Mouse (Mus musculus) lung, embryonic 15.5 days (tissue): Measurements from ENCODE around the gene Slc12a7. TPM values are rescaled to one million over a fixed set of nuclear protein-coding genes. Genes with fewer than 3 reads are reported as not detected.

Experiments used
- ATAC-seq: fragments of 200-750 bp; cut with Nextera tagmentation; 2 replicates; pipeline ENCODE4 v1.8.0; 2017; ENCODE audit warnings: moderate number of reproducible peaks, borderline replicate concordance; ENCODE audit not compliant: low FRiP score, low TSS enrichment; ENCODE audit errors: extremely low read depth
- H3K27ac ChIP-seq: fragments of 300-500 bp; sonication (generic); 2 replicates; pipeline ENCODE4 v1.5.1; 2015; ENCODE audit warnings: moderate library complexity, mild to moderate bottlenecking, inconsistent platforms
- H3K27me3 ChIP-seq: fragments of 300-500 bp; sonication (generic); 2 replicates; pipeline ENCODE4 v1.6.1; 2015; ENCODE audit warnings: inconsistent platforms
- H3K36me3 ChIP-seq: fragments of 300-500 bp; sonication (generic); 2 replicates; pipeline ENCODE4 v1.6.1; 2015; ENCODE audit warnings: inconsistent platforms
- H3K4me1 ChIP-seq: fragments of 300-500 bp; sonication (generic); 2 replicates; pipeline ENCODE4 v1.6.1; 2015; ENCODE audit warnings: inconsistent platforms
- H3K4me2 ChIP-seq: fragments of 300-500 bp; sonication (generic); 2 replicates; pipeline ENCODE4 v1.6.1; 2015; ENCODE audit warnings: inconsistent platforms, mild to moderate bottlenecking, moderate library complexity
- H3K4me3 ChIP-seq: fragments of 300-500 bp; sonication (generic); 2 replicates; pipeline ENCODE4 v1.5.1; 2015; ENCODE audit warnings: mild to moderate bottlenecking, inconsistent platforms
- H3K9ac ChIP-seq: fragments of 300-500 bp; sonication (generic); 2 replicates; pipeline ENCODE4 v1.6.1; 2015; ENCODE audit warnings: inconsistent platforms
- H3K9me3 ChIP-seq: fragments of 300-500 bp; sonication (generic); 2 replicates; pipeline ENCODE4 v1.6.1; 2016; ENCODE audit warnings: inconsistent platforms
- WGBS: fragments of 180-500 bp; shearing (Covaris S2); methylation state at CpG from one replicate; pipeline ENCODE4 v1.1.7; 2015; 5-methylcytosine and 5-hydroxymethylcytosine counted together
- polyA plus RNA-seq: library from polyadenylated mRNA; unstranded; fragments of >200 nt; fragmentation: Nextera tagmentation; extraction: Ambion mirVana; gene quantifications from 2 replicates; pipeline ENCODE4 v1.2.1, GENCODE M21; 2015

Slc12a7 gene
- 15.7 and 16.7 TPM in 2 replicates for polyA plus RNA-seq

DNA sequence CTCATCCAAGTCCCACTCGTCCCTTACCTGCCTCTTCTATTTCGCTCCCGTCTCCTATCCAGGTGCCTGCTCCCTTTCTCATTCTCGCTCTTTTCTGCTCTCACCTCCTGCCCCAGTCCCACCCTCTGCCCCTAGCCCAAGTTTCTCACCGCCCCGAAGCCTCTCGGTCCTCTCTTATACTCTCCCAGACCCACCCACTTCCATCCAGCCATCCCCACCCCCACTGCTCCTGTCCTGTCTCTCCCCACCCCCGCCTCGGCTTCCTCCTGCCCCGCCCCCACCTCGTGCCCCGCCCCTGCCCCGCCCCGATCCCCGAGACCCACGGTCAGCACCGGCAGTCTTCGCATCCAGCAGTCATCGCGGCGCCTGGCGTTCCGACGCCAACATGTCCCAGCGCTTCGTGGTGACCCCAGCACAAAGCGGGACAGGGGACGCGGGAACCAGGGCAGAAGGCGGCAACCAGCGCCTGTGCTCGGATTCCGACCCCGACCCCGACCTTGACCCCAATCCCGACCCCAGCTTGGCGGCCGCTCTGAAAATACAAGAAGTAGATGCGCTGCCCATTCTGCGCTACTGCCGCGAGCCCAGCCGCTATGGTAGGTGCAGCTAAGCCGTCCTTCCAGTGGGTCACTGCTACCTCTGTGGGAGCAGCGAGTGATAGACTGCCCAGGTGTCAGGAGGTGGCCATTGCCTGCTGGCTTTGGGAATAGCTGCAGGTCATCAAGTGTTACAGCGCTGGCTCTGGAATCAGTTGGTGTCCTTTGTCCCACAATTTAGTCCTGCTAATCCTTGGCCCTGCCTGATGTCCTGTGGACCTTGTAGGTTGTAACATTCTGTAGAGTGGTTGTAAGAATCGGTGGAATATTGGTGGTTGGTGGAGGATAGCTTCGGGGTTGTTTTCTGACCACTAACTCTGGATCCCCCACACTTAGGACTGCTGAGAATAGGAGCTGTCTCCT, at the start of gene Slc12a7:
TSS of gene Slc12a7 (plus strand) at position 353 of the 959 bp plus-strand sequence.
- no peak within 1 kb of the TSS for H3K27ac ChIP-seq
- peaks cover 24% of the 10 kb centered on the region for H3K27me3 ChIP-seq
- no peaks in the 10 kb centered on the region for H3K36me3 ChIP-seq
- no peak within 1 kb of the TSS for H3K9ac ChIP-seq
- peak; percentile 36 for ATAC-seq
- H3K4me3 ChIP-seq, result peak within 1 kb of the TSS; percentile 31
- H3K4me1 ChIP-seq, result peaks cover 10% of the 10 kb centered on the region
- peak within 1 kb of the TSS; percentile 67 for H3K4me2 ChIP-seq
- H3K9me3 ChIP-seq, result no peaks in the 10 kb centered on the region
- 5% methylated on average over 47 of the region's 48 CpGs for WGBS

DNA sequence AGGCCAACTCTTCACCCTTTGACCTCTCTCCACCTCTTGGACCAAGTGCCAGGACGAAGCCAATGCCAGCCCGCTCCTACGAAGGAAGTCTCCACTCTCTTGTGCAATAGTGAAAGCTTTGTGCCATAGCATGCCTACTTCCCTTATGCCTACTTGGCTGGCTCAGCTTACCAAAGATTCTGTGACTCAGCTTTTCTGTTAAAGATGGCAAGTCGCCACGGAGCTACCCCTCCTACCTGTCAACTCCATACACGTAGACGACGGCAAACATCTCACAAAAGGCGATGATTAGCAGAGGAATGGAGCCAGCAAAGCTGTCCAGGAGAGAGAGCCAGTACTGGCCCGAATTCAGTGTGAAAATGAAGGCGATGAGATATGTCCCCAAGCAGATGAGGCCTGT, 49.2 kb upstream of the Slc12a7 start:
- Histone ChIP-seq H3K36me3 (no peaks in the 10 kb centered on the region), H3K27me3 (no peaks in the 10 kb centered on the region), H3K4me1 (no peaks in the 10 kb centered on the region), H3K27ac (no peak overlapping the region), H3K4me3 (no peak overlapping the region), H3K9ac (no peak overlapping the region), H3K9me3 (no peaks in the 10 kb centered on the region), H3K4me2 (no peak overlapping the region)
- no peak for ATAC-seq
- 80% methylated on average over 11 of the region's 11 CpGs for WGBS

DNA sequence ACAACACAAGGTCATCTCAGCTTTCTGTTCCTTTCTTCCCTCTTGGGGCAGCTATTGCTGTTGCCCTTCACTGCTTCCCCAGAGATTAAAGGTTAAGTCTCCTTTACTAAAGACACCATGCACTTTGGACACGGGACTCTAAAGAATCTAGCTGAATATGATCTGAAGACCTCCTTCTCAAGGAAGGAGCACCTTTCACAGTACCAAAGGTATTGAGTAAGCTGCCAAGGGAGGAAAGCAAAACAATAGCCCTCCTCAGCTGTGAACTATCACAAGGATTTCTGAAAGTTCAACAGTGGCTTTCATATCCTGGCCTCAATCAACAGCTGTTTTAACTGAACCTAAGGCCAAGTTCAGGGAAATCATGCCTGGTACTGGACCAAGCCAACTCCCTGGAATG, 48.5 kb upstream of the Slc12a7 start:
- Histone ChIP-seq H3K27ac (no peak overlapping the region), H3K9me3 (no peaks in the 10 kb centered on the region), H3K4me2 (no peak overlapping the region), H3K4me3 (no peak overlapping the region), H3K4me1 (no peaks in the 10 kb centered on the region), H3K9ac (no peak overlapping the region), H3K27me3 (no peaks in the 10 kb centered on the region), H3K36me3 (no peaks in the 10 kb centered on the region)
- WGBS, result 72% methylated on average over 1 of the region's 1 CpGs
- ATAC-seq, result no peak

DNA sequence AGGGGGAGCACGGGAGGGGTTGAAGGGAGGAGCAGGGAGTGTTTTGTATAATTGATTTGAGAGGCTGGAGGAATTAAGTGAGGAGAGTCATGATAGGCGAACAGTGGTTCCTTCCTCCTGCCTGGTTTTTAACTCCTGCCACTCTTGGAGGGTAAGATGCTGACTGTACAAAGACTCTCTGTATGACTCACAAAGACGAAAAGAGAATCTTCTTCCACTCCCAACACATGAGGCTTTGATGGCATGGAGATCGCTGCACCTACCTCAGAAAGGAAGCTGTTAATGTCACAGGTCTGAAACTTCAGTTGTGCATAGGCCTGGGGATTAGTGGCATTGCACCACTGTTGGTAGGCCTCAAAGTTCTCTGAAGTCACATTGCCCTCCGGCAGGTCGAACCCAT, 47.4 kb upstream of the Slc12a7 start:
- WGBS, result 75% methylated on average over 6 of the region's 6 CpGs
- Histone ChIP-seq H3K4me1 (no peaks in the 10 kb centered on the region), H3K36me3 (no peaks in the 10 kb centered on the region), H3K4me2 (no peak overlapping the region), H3K4me3 (no peak overlapping the region), H3K27ac (no peak overlapping the region), H3K9me3 (no peaks in the 10 kb centered on the region), H3K9ac (no peak overlapping the region), H3K27me3 (no peaks in the 10 kb centered on the region)
- ATAC-seq, result no peak

DNA sequence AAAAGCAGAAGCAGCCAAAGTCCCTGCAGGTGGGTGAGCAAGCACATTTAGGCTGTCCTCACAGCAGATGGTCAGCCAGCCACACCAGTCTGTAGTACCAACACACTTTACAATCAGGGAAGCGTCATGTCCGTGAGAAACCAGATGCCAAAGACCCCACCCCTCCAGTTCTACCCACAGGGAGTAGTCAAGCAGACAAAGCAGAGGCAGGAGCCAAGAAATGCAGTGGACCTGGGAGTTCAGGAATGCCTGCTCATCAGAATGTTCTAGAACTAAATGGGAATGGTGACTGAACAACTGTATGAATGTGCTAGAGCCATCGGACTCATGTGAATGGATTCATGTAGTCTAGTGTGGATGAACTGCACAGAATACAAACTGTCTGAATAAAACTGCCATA, 45.3 kb upstream of the Slc12a7 start:
- ATAC-seq, result no peak
- Histone ChIP-seq H3K27me3 (no peaks in the 10 kb centered on the region), H3K27ac (no peak overlapping the region), H3K4me3 (no peak overlapping the region), H3K36me3 (no peaks in the 10 kb centered on the region), H3K4me2 (no peak overlapping the region), H3K4me1 (no peaks in the 10 kb centered on the region), H3K9me3 (no peaks in the 10 kb centered on the region), H3K9ac (no peak overlapping the region)
- WGBS, result 65% methylated on average over 3 of the region's 3 CpGs

DNA sequence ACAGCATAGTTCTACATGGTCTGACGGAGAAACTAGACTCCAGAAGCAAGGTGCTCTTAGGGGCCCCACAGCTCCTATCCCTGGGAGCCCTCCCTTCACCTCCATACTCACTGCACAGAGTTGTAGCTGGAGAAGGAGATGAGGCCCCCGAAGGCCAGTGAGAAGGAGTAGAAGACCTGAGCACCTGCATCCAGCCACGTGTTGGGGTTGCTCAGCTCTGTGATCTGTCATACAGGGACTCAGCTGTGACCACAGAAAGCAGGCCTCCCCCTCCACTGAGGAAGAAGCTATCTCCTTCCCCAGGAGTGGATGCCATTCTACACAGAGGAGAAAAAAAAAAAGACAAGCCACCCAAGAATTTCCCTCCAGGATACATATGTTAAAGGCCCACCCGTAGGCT, 44.0 kb upstream of the Slc12a7 start:
- Histone ChIP-seq H3K27me3 (no peaks in the 10 kb centered on the region), H3K27ac (no peak overlapping the region), H3K36me3 (no peaks in the 10 kb centered on the region), H3K4me1 (no peaks in the 10 kb centered on the region), H3K4me2 (no peak overlapping the region), H3K9me3 (no peaks in the 10 kb centered on the region), H3K9ac (no peak overlapping the region), H3K4me3 (no peak overlapping the region)
- 77% methylated on average over 4 of the region's 4 CpGs for WGBS
- no peak for ATAC-seq

DNA sequence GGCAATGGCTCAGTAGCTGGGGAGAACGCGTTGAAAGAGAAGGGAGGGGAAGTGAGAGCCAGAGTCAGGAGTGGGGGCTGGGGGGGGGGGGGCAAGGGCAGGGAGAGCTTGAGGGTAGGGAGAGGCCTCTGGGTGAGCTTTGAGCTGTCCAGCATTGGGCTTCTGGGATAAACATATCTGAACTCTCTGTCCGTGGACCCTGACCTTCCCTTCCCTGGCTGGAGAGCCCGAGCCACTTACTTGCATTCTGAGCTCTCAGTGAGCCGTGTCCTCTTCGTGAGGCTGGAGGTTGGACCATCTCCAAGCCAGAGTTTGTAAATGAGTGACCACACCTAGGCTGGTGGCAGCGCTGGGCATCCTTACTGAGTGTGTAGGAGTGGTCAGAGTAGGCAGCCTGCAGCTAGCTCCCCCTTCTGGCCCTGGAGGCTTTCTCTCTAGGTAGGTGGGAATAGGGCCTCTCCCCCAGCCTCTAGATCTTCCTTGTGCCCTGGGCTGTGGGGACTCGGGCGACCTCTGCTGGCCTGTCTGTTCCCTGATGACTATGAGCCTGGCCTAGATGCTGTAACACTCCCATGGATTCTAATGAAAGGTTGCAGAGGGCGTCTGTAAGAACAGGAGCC, 40.5 kb upstream of the Slc12a7 start:
- Histone ChIP-seq H3K9me3 (no peaks in the 10 kb centered on the region), H3K27me3 (no peaks in the 10 kb centered on the region), H3K4me3 (no peak overlapping the region), H3K27ac (no peak overlapping the region), H3K9ac (no peak overlapping the region), H3K4me1 (no peaks in the 10 kb centered on the region), H3K36me3 (no peaks in the 10 kb centered on the region), H3K4me2 (no peak overlapping the region)
- peak; percentile 77 for ATAC-seq
- 24% methylated on average over 10 of the region's 10 CpGs for WGBS

DNA sequence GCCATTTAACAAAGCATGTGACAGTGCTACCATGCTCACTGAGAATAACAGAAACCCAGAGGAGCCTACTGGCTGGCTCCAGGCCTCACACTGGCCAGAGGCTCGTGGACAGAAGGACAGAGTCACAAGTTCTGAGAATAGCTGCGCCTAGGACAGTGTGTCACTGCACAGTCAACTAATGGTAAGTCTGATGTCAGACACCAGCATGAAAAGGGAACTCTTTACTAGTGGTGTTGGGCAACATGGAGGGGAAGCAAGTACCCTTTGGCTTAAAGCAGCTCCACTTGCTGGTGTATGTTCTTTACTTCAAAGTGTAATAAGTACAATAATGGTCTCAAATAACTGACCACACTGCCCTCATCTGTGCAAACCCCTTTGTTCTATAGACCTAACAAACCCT, 39.6 kb upstream of the Slc12a7 start:
- H3K9ac ChIP-seq, result no peak overlapping the region
- ATAC-seq, result no peak
- no peaks in the 10 kb centered on the region for H3K36me3 ChIP-seq
- H3K9me3 ChIP-seq, result no peaks in the 10 kb centered on the region
- WGBS, result 53% methylated on average over 2 of the region's 2 CpGs
- H3K4me2 ChIP-seq, result no peak overlapping the region
- no peak overlapping the region for H3K27ac ChIP-seq
- H3K27me3 ChIP-seq, result no peaks in the 10 kb centered on the region
- H3K4me3 ChIP-seq, result no peak overlapping the region
- no peaks in the 10 kb centered on the region for H3K4me1 ChIP-seq

DNA sequence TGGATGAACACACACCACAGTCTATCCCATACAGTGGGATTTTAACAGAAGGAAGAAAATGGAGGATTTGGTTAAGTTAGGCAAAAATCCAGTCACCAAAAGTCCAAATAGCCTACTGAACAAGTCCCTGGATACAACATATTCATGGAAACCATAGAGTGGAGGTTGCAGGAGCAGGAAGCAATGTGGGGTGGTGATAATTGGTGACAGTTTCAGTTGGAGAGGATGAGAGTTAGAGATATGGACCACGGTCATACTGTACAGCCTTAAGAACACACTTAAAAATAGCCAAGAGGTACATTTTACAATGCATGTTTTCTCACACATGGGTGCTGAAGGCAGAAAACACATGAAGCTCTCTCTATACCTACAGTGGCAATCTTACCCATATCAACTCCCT, 37.9 kb upstream of the Slc12a7 start:
- Histone ChIP-seq H3K27ac (no peak overlapping the region), H3K4me2 (no peak overlapping the region), H3K27me3 (no peaks in the 10 kb centered on the region), H3K4me1 (no peaks in the 10 kb centered on the region), H3K36me3 (no peaks in the 10 kb centered on the region), H3K9me3 (no peaks in the 10 kb centered on the region), H3K9ac (no peak overlapping the region), H3K4me3 (no peak overlapping the region)
- ATAC-seq, result no peak
- 74% methylated on average over 1 of the region's 1 CpGs for WGBS

DNA sequence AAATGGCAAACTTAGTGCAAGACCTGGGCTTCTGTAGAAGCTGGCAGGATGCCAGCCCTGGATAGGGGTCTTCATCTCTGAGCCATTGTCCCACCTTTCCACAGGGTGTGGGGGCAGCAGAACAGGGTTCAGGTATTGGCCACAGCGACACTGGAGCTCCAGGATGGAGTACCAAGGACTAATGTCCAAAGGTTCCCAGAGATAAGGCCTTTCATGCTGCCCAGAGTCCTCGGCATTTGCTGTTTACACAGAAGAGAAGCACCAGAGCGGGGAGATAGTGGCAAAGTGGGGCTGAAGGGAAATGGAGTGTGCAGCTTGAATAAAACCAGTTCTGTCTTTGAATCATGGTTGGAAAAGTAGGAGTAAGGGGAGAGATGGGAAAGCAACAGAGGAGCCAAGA, 36.4 kb upstream of the Slc12a7 start:
- no peak for ATAC-seq
- Histone ChIP-seq H3K27me3 (no peaks in the 10 kb centered on the region), H3K27ac (no peak overlapping the region), H3K4me2 (no peak overlapping the region), H3K4me1 (no peaks in the 10 kb centered on the region), H3K36me3 (no peaks in the 10 kb centered on the region), H3K9ac (no peak overlapping the region), H3K9me3 (no peaks in the 10 kb centered on the region), H3K4me3 (no peak overlapping the region)
- WGBS, result 39% methylated on average over 3 of the region's 3 CpGs

DNA sequence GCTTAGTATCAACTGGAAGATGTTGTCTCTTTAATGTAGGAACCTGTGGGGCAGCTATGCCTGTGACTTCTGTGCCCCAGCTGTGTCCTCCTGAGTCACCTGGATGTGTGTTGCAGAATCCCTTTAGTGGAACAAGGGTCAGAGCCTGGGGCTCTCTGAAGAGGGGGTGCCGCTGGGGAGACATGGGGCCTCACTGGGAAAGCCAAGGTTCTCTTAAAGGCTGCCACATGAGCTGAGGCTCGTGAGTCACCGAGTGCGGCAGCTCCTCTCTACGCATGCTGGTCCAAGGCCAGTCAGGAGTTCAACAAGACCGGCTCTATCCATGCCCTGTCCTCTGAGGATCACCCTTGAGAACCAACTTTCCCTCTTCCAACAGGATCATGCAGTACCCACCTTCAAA, 33.2 kb upstream of the Slc12a7 start:
- no peaks in the 10 kb centered on the region for H3K9me3 ChIP-seq
- no peaks in the 10 kb centered on the region for H3K36me3 ChIP-seq
- WGBS, result 90% methylated on average over 6 of the region's 6 CpGs
- no peak overlapping the region for H3K9ac ChIP-seq
- no peak overlapping the region for H3K27ac ChIP-seq
- no peak for ATAC-seq
- H3K27me3 ChIP-seq, result no peaks in the 10 kb centered on the region
- no peaks in the 10 kb centered on the region for H3K4me1 ChIP-seq
- no peak overlapping the region for H3K4me3 ChIP-seq
- H3K4me2 ChIP-seq, result no peak overlapping the region

DNA sequence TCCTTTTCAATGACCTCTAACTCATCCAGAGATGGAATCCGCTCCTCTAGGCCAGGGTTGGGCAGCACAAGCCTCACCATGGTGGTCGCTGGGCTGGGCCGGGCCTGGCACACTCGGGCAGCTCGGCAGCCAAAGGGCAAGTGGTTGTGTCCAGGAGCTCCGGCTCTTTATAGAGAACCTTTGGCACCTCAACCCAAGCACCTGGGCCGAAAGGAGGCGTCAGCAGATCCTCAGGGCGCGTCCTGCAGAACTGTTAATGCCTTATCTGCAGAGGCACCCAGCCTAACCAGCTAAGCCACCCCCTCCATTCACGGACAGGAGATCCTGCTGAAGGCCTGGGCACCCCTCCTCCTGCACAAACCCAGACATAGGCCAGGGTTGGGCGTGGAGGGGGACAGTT, 32.3 kb upstream of the Slc12a7 start:
- 84% methylated on average over 12 of the region's 12 CpGs for WGBS

More for the DNA sequence above, 32.3 kb upstream of the Slc12a7 start:
- Histone ChIP-seq H3K9ac (no peak overlapping the region), H3K36me3 (no peaks in the 10 kb centered on the region), H3K9me3 (no peaks in the 10 kb centered on the region), H3K27ac (no peak overlapping the region), H3K4me1 (no peaks in the 10 kb centered on the region), H3K4me3 (no peak overlapping the region), H3K4me2 (no peak overlapping the region), H3K27me3 (no peaks in the 10 kb centered on the region)
- no peak for ATAC-seq
